ENCODE assay signal across 8 mouse cellular contexts in the genomic region with DNA sequence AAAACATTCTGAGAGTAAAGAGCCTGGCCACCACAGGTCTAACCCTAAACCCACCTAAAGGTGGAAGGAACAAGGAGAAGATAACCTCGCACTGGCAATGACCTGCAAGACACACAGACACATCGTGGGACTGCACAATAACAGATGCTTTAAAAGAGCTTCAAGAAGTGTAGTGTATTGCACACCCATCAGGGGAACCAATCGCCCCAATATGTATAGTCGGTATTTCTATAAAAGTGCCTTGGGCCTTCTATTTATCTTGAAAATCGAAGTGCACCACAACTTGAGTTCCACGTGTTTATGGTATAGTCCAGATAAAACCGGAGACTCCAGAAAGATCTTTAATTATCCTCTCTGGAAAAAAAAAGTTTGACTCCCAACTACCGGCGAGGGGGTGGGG. TPM values are rescaled to one million over a fixed set of nuclear protein-coding genes. Genes with fewer than 3 reads are reported as not detected.
DNase-seq lines count a peak whose midpoint lies in the region; ATAC-seq and TF ChIP-seq lines count a peak whose summit lies in the region.

No protein-coding gene starts in this region.

- intact Hi-C loops in left cerebral cortex, postnatal 25 days (cut with DNase I): no loop called here

- H3K9ac ChIP-seq in intestine, postnatal 0 days (ENCODE audit: low read depth, low read length): peak overlapping the region; percentile 62; the same call in 1 of the 2 replicates

- ATAC-seq in intestine, postnatal 0 days: no peak
- ATAC-seq in inflammation-experienced regulatory T-cells, adult 6 months: no peak

- H3K27me3 ChIP-seq in cerebellum, adult 2 months (ENCODE audit: control insufficient read depth, insufficient read depth, low read length): no peaks in the 10 kb centered on the region
- no peaks in the 10 kb centered on the region for H3K27me3 ChIP-seq in intestine, postnatal 0 days (replicated peaks; ENCODE audit: control insufficient read depth, insufficient read depth, low read length)

- peak overlapping the region; percentile 97 for H3K4me2 ChIP-seq in intestine, postnatal 0 days (replicated peaks; ENCODE audit: low read depth)

- peak in 1 of 2 experiments; percentile 18 for DNase-seq in cerebellum, adult 2 months
- no peak for DNase-seq in cerebellum, postnatal 25 days
- DNase-seq in thymus, postnatal 0 days (ENCODE audit: low spot score): peak; percentile 20
- DNase-seq in thymus, adult 18-20 months: no peak
- peak; percentile 24 for DNase-seq in retina, postnatal 1 day
- DNase-seq in left cerebral cortex, postnatal 25 days (ENCODE audit: low spot score in 2 of 2): no peak

- no peak for TF ChIP-seq CTCF in cerebellum, adult 2 months (IDR thresholded peaks at IDR 0.05; ENCODE audit: borderline replicate concordance, insufficient read depth, low read depth, low read length)
- TF ChIP-seq CTCF in intestine, postnatal 0 days (IDR thresholded peaks at IDR 0.05; ENCODE audit: low read depth): no peak

- H3K36me3 ChIP-seq in intestine, postnatal 0 days (ENCODE audit: control insufficient read depth, insufficient read depth): 0 out of 2 replicates have a peak, but pooled peaks cover 3% of the 10 kb centered on the region

- WGBS in cerebellum, adult 2 months: 16% methylated on average over 9 of the region's 9 CpGs
- 13% methylated on average over 9 of the region's 9 CpGs for WGBS in intestine, postnatal 0 days

- H3K4me1 ChIP-seq in cerebellum, adult 2 months (ENCODE audit: control insufficient read depth, insufficient read depth, low read length): peaks cover 3% of the 10 kb centered on the region; the same call in 1 of the 2 replicates
- no peaks in the 10 kb centered on the region for H3K4me1 ChIP-seq in intestine, postnatal 0 days (replicated peaks; ENCODE audit: control insufficient read depth, insufficient read depth, low read length)

- H3K27ac ChIP-seq in cerebellum, adult 2 months (ENCODE audit: insufficient read depth, low read length): no peak overlapping the region
- peak overlapping the region; percentile 88 for H3K27ac ChIP-seq in intestine, postnatal 0 days (ENCODE audit: low read depth, low read length)

- no peak for TF ChIP-seq POLR2A in cerebellum, adult 2 months (IDR thresholded peaks at IDR 0.05; ENCODE audit: borderline replicate concordance, insufficient read depth, low read length)

- H3K9me3 ChIP-seq in intestine, postnatal 0 days (ENCODE audit: control insufficient read depth): no peaks in the 10 kb centered on the region

- H3K4me3 ChIP-seq in cerebellum, adult 2 months (replicated peaks; ENCODE audit: insufficient read depth, low read depth, low read length): peak overlapping the region; percentile 14
- H3K4me3 ChIP-seq in intestine, postnatal 0 days (ENCODE audit: low read depth, low read length): peak overlapping the region; percentile 71

RNA-seq across cellular contexts. Expression of gene Dut, which starts 0.3 kb away (rescaled TPM):
- polyA plus RNA-seq in cerebellum, adult 2 months (2012; rRNA removed): 42.6 and 44.8 TPM in 2 replicates
- 384 and 399 TPM in 2 replicates for polyA plus RNA-seq in thymus, postnatal 0 days (2015; fragmentation: Nextera tagmentation; extraction: Ambion mirVana)
- polyA plus RNA-seq in intestine, postnatal 0 days (2015; fragmentation: Nextera tagmentation; extraction: Ambion mirVana): 48.5 and 51.4 TPM in 2 replicates
- polyA plus RNA-seq in inflammation-experienced regulatory T-cells, adult 6 months (2017; shearing (Covaris generic)): 100 to 1,000 TPM in 1 of 3 experiments, 10 to 100 TPM in 2; 40.9 to 169 (median 51.5) TPM
- 10 to 100 TPM; 23.2 to 23.7 TPM for total RNA-seq in left cerebral cortex, postnatal 25 days (2021)

Comparison
In these comparisons a context has a peak if more than half of its experiments do, and no peak if none do; other contexts are left out.
1. DNase-seq: peak in thymus, postnatal 0 days (single experiment) and retina, postnatal 1 day (single experiment); none in cerebellum, postnatal 25 days (0 of 2), thymus, adult 18-20 months (0 of 2) and left cerebral cortex, postnatal 25 days (0 of 2).